Mouse (Mus musculus): ENCODE measurements around the gene Nfatc2ip. TPM values are rescaled to one million over a fixed set of nuclear protein-coding genes. Genes with fewer than 3 reads are reported as not detected.

Nfatc2ip gene
- polyA plus RNA-seq, 1 experiment from 2014 or later: 2.0 TPM

- no peak overlapping the region for H3K4me2 ChIP-seq (ENCODE audit: low read length)
- no peak for ATAC-seq (ENCODE audit: insufficient number of reproducible peaks, insufficient read depth, low FRiP score, low read depth)
- no peak overlapping the region for H3K4me3 ChIP-seq (ENCODE audit: control insufficient read depth in 1 of 2, insufficient read depth in 1 of 2, low read depth in 1 of 2, low read length in 2 of 2)
- H3K9me3 ChIP-seq (ENCODE audit: control insufficient read depth, low read length): no peaks in the 10 kb centered on the region
- 70% methylated on average over 6 of the region's 6 CpGs for WGBS
- no peak overlapping the region for H3K27ac ChIP-seq (replicated peaks in 1 of 2; ENCODE audit: control insufficient read depth in 1 of 2, insufficient read depth in 1 of 2, low read depth in 2 of 2, low read length in 2 of 2)
- no peaks in the 10 kb centered on the region for H3K36me3 ChIP-seq (ENCODE audit: control insufficient read depth, insufficient read depth, low read length)
- no peak overlapping the region for H3K9ac ChIP-seq (ENCODE audit: low read length)
- H3K27me3 ChIP-seq (ENCODE audit: control insufficient read depth, insufficient read depth, low read length): no peaks in the 10 kb centered on the region
- peaks cover 0 to 5% of the 10 kb centered on the region in 2 experiments; a peak in 3 of 4 replicates for H3K4me1 ChIP-seq (ENCODE audit: control insufficient read depth in 2 of 2, insufficient read depth in 2 of 2, low read length in 2 of 2)
Measured at GRCm38 (mm10) chr7:126424161-126424560, 27.6 kb upstream of the Nfatc2ip start.

GRCm38 (mm10) chr7:126421756-126422155 is 25.2 kb upstream of the Nfatc2ip start:
- Histone ChIP-seq H3K9me3 (ENCODE audit: control insufficient read depth, low read length) (no peaks in the 10 kb centered on the region), H3K9ac (ENCODE audit: low read length) (no peak overlapping the region), H3K4me1 (ENCODE audit: control insufficient read depth in 2 of 2, insufficient read depth in 2 of 2, low read length in 2 of 2) (no peaks in the 10 kb centered on the region), H3K4me2 (ENCODE audit: low read length) (no peak overlapping the region), H3K4me3 (ENCODE audit: control insufficient read depth in 1 of 2, insufficient read depth in 1 of 2, low read depth in 1 of 2, low read length in 2 of 2) (no peak overlapping the region), H3K27me3 (ENCODE audit: control insufficient read depth, insufficient read depth, low read length) (no peaks in the 10 kb centered on the region), H3K36me3 (ENCODE audit: control insufficient read depth, insufficient read depth, low read length) (no peaks in the 10 kb centered on the region), H3K27ac (replicated peaks in 1 of 2; ENCODE audit: control insufficient read depth in 1 of 2, insufficient read depth in 1 of 2, low read depth in 2 of 2, low read length in 2 of 2) (no peak overlapping the region)
- 80% methylated on average over 5 of the region's 5 CpGs for WGBS
- no peak for ATAC-seq (ENCODE audit: insufficient number of reproducible peaks, insufficient read depth, low FRiP score, low read depth)

GRCm38 (mm10) chr7:126418496-126418895 is 22.0 kb upstream of the Nfatc2ip start:
- 34% methylated on average over 3 of the region's 3 CpGs for WGBS
- Histone ChIP-seq H3K9me3 (ENCODE audit: control insufficient read depth, low read length) (no peaks in the 10 kb centered on the region), H3K9ac (ENCODE audit: low read length) (no peak overlapping the region), H3K4me3 (ENCODE audit: control insufficient read depth in 1 of 2, insufficient read depth in 1 of 2, low read depth in 1 of 2, low read length in 2 of 2) (no peak overlapping the region), H3K4me1 (ENCODE audit: control insufficient read depth in 2 of 2, insufficient read depth in 2 of 2, low read length in 2 of 2) (no peaks in the 10 kb centered on the region), H3K27ac (replicated peaks in 1 of 2; ENCODE audit: control insufficient read depth in 1 of 2, insufficient read depth in 1 of 2, low read depth in 2 of 2, low read length in 2 of 2) (no peak overlapping the region), H3K36me3 (ENCODE audit: control insufficient read depth, insufficient read depth, low read length) (no peaks in the 10 kb centered on the region), H3K27me3 (ENCODE audit: control insufficient read depth, insufficient read depth, low read length) (no peaks in the 10 kb centered on the region), H3K4me2 (ENCODE audit: low read length) (no peak overlapping the region)
- ATAC-seq (ENCODE audit: insufficient number of reproducible peaks, insufficient read depth, low FRiP score, low read depth): no peak

GRCm38 (mm10) chr7:126417606-126418005 is 21.1 kb upstream of the Nfatc2ip start:
- no peak for ATAC-seq (ENCODE audit: insufficient number of reproducible peaks, insufficient read depth, low FRiP score, low read depth)
- 93% methylated on average over 4 of the region's 4 CpGs for WGBS
- Histone ChIP-seq H3K9ac (ENCODE audit: low read length) (no peak overlapping the region), H3K4me2 (ENCODE audit: low read length) (no peak overlapping the region), H3K27ac (replicated peaks in 1 of 2; ENCODE audit: control insufficient read depth in 1 of 2, insufficient read depth in 1 of 2, low read depth in 2 of 2, low read length in 2 of 2) (no peak overlapping the region), H3K4me3 (ENCODE audit: control insufficient read depth in 1 of 2, insufficient read depth in 1 of 2, low read depth in 1 of 2, low read length in 2 of 2) (no peak overlapping the region), H3K9me3 (ENCODE audit: control insufficient read depth, low read length) (no peaks in the 10 kb centered on the region), H3K27me3 (ENCODE audit: control insufficient read depth, insufficient read depth, low read length) (no peaks in the 10 kb centered on the region), H3K36me3 (ENCODE audit: control insufficient read depth, insufficient read depth, low read length) (no peaks in the 10 kb centered on the region), H3K4me1 (ENCODE audit: control insufficient read depth in 2 of 2, insufficient read depth in 2 of 2, low read length in 2 of 2) (no peaks in the 10 kb centered on the region)

GRCm38 (mm10) chr7:126417045-126417444 is 20.5 kb upstream of the Nfatc2ip start:
- no peak overlapping the region for H3K4me2 ChIP-seq (ENCODE audit: low read length)
- no peak overlapping the region for H3K4me3 ChIP-seq (ENCODE audit: control insufficient read depth in 1 of 2, insufficient read depth in 1 of 2, low read depth in 1 of 2, low read length in 2 of 2)
- no peak overlapping the region for H3K9ac ChIP-seq (ENCODE audit: low read length)
- no peak for ATAC-seq (ENCODE audit: insufficient number of reproducible peaks, insufficient read depth, low FRiP score, low read depth)
- no peaks in the 10 kb centered on the region for H3K4me1 ChIP-seq (ENCODE audit: control insufficient read depth in 2 of 2, insufficient read depth in 2 of 2, low read length in 2 of 2)
- no peaks in the 10 kb centered on the region for H3K9me3 ChIP-seq (ENCODE audit: control insufficient read depth, low read length)
- H3K27me3 ChIP-seq (ENCODE audit: control insufficient read depth, insufficient read depth, low read length): no peaks in the 10 kb centered on the region; the same call in 1 of the 2 replicates
- H3K27ac ChIP-seq (replicated peaks in 1 of 2; ENCODE audit: control insufficient read depth in 1 of 2, insufficient read depth in 1 of 2, low read depth in 2 of 2, low read length in 2 of 2): no peak overlapping the region
- WGBS: 51% methylated on average over 8 of the region's 8 CpGs
- H3K36me3 ChIP-seq (ENCODE audit: control insufficient read depth, insufficient read depth, low read length): no peaks in the 10 kb centered on the region

DNA sequence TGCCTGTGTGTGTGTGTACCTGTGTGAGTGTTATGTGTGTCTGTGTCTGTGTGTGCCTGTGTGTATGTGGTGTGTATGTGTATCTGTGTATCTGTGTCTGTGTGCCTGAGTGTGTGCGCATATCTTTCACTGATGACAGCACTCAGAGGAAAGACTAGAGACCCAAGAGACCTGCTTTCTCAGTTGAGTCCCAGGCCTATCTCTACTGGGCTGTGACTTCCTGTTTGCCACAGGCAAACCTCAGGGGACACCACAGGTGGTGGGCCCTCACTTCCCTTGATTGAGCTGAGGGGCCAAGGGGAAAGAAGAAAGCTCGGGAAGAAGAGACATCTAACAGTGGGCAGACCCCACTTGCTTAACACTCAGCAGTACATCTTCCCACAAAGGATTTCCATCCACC is 20.1 kb upstream of the Nfatc2ip start:
- Histone ChIP-seq H3K9me3 (ENCODE audit: control insufficient read depth, low read length) (no peaks in the 10 kb centered on the region), H3K4me3 (ENCODE audit: control insufficient read depth in 1 of 2, insufficient read depth in 1 of 2, low read depth in 1 of 2, low read length in 2 of 2) (no peak overlapping the region), H3K4me2 (ENCODE audit: low read length) (no peak overlapping the region), H3K9ac (ENCODE audit: low read length) (no peak overlapping the region), H3K36me3 (ENCODE audit: control insufficient read depth, insufficient read depth, low read length) (no peaks in the 10 kb centered on the region), H3K27me3 (ENCODE audit: control insufficient read depth, insufficient read depth, low read length) (no peaks in the 10 kb centered on the region; the same call in 1 of the 2 replicates), H3K4me1 (ENCODE audit: control insufficient read depth in 2 of 2, insufficient read depth in 2 of 2, low read length in 2 of 2) (no peaks in the 10 kb centered on the region), H3K27ac (replicated peaks in 1 of 2; ENCODE audit: control insufficient read depth in 1 of 2, insufficient read depth in 1 of 2, low read depth in 2 of 2, low read length in 2 of 2) (no peak overlapping the region)
- no peak for ATAC-seq (ENCODE audit: insufficient number of reproducible peaks, insufficient read depth, low FRiP score, low read depth)
- 36% methylated on average over 2 of the region's 2 CpGs for WGBS

DNA sequence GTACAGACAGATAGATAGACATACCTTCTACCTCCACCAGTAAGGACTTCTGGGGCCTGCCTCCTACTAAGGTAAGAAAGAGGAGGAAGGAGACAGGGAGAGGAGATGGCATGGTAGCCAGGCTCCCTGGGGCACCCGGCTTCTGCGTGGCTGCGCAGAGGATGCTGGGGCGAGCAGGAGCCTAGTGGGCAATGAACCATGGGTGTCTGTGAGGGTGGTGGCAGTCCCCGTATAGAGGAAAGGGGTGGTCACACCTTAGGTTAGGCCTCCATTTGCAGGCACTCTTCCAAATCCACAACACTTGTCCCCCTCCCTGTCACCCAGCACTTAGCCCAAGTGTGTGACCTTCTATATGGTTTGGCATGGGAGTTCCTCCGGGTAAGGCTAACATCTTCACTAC is 18.2 kb upstream of the Nfatc2ip start, which contains the start of gene Cd19:
Gene Cd19, minus strand, starts transcription at position 165 of the 400 bp plus-strand sequence.
- Histone ChIP-seq H3K9ac (ENCODE audit: low read length) (no peak within 1 kb of the TSS), H3K4me3 (ENCODE audit: control insufficient read depth in 1 of 2, insufficient read depth in 1 of 2, low read depth in 1 of 2, low read length in 2 of 2) (no peak within 1 kb of the TSS), H3K4me1 (ENCODE audit: control insufficient read depth in 2 of 2, insufficient read depth in 2 of 2, low read length in 2 of 2) (no peaks in the 10 kb centered on the region), H3K9me3 (ENCODE audit: control insufficient read depth, low read length) (no peaks in the 10 kb centered on the region), H3K27ac (replicated peaks in 1 of 2; ENCODE audit: control insufficient read depth in 1 of 2, insufficient read depth in 1 of 2, low read depth in 2 of 2, low read length in 2 of 2) (no peak within 1 kb of the TSS), H3K36me3 (ENCODE audit: control insufficient read depth, insufficient read depth, low read length) (no peaks in the 10 kb centered on the region), H3K4me2 (ENCODE audit: low read length) (no peak within 1 kb of the TSS), H3K27me3 (ENCODE audit: control insufficient read depth, insufficient read depth, low read length) (no peaks in the 10 kb centered on the region; the same call in 1 of the 2 replicates)
- 82% methylated on average over 6 of the region's 6 CpGs for WGBS
- ATAC-seq (ENCODE audit: insufficient number of reproducible peaks, insufficient read depth, low FRiP score, low read depth): no peak

DNA sequence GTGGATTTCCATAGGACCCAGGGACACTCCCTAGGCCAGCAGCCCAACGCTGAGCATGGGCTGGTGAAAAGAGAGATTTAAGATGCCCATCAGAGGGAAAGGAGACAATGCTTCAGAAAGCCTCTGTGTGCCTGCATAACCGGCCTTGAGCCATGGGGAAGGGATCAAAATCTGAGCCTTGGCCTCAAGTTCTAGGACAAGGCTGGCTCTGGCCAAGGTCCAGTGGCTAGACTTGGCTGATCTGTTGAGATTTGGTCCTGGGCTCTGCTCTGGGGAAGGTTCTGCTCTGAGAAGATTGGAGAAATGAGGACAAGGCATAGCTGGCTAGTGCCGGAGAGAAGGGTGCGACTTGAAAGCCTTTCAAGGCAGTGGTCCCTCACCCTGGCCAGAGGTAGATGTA is 14.5 kb upstream of the Nfatc2ip start:
- H3K4me1 ChIP-seq (ENCODE audit: control insufficient read depth in 2 of 2, insufficient read depth in 2 of 2, low read length in 2 of 2): no peaks in the 10 kb centered on the region
- no peak overlapping the region for H3K9ac ChIP-seq (ENCODE audit: low read length)
- H3K9me3 ChIP-seq (ENCODE audit: control insufficient read depth, low read length): no peaks in the 10 kb centered on the region
- ATAC-seq (ENCODE audit: insufficient number of reproducible peaks, insufficient read depth, low FRiP score, low read depth): no peak
- 85% methylated on average over 4 of the region's 4 CpGs for WGBS
- H3K27me3 ChIP-seq (ENCODE audit: control insufficient read depth, insufficient read depth, low read length): no peaks in the 10 kb centered on the region; the same call in 1 of the 2 replicates
- H3K4me3 ChIP-seq (ENCODE audit: control insufficient read depth in 1 of 2, insufficient read depth in 1 of 2, low read depth in 1 of 2, low read length in 2 of 2): no peak overlapping the region
- H3K36me3 ChIP-seq (ENCODE audit: control insufficient read depth, insufficient read depth, low read length): no peaks in the 10 kb centered on the region
- no peak overlapping the region for H3K4me2 ChIP-seq (ENCODE audit: low read length)
- no peak overlapping the region for H3K27ac ChIP-seq (replicated peaks in 1 of 2; ENCODE audit: control insufficient read depth in 1 of 2, insufficient read depth in 1 of 2, low read depth in 2 of 2, low read length in 2 of 2)

Data from heart, embryonic 14.5 days (tissue).